Mouse (Mus musculus) embryo, embryonic 10 days (tissue): ENCODE results near the gene Kcnh7.
A peak's percentile ranks its signal among the peaks of the same experiment; 100 is the strongest.

Experiments used
- DNase-seq: peaks from one replicate; pipeline ENCODE4 v3.0.0-alpha.2; 2015; ENCODE audit warnings: low spot score

The Kcnh7 gene

DNA sequence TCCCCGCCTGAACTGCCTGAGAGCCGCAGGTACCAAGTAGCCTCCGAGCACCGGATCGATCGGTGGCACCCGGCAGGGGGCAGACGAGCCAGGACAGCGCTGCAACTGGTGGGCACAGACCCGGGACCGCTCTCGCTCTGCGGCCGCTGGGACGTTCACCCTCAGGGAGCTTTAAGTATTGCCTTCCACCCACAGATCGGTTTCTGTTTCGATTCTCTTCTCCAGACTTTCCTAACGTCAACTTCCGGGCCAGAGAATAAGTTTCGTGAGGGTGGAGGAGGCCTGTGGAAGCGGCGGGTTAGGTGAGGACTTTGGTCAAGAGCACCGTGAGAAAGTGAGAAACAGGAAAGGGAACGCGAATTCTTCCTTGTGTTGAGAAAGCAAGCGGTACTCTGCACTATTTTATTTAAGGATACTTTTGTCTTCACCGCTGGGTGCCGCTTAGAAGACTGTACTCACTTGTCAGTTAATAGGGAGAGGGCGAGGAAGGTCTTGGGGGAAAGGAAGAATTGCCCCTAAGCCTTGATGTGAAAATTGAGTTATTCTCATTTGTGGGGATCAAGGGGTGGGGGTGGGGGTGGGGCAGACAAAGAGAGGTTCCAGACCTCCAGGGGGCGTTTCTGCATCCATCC is 538.0 kb downstream of the Kcnh7 start, which contains the start of gene Ifih1:
Ifih1 (minus strand) TSS at position 242 of the 632 bp plus-strand sequence.
- DNase-seq, result peak; percentile 75

DNA sequence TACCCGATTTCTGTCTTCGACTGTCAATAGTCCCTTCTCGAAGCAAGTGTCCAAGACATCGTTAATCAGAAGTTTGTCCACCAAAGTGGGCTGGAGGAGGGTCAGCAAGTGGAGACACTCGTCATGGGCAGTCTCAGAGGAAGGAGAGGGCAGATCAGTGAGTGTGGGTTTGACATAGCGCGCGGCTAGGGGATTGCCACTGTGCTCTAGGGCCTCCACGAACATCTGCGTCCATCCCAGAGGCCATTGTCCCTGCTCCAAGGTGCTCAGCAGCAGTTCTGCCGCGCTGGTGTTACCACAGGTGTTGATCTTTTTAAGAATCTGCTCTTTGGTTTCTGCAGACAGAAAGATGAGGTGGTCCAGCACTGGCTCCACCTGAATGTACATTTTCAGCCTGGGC is 538.6 kb downstream of the Kcnh7 start:
- DNase-seq, result peak; percentile 18

GRCm38 (mm10) chr2:62644891-62645290 is 539.2 kb downstream of the Kcnh7 start:
- DNase-seq, result no peak
